Mouse (Mus musculus): ENCODE measurements around the gene Cdc5l. TPM values are rescaled to one million over a fixed set of nuclear protein-coding genes. Genes with fewer than 3 reads are reported as not detected.

Gene Cdc5l
- polyA plus RNA-seq, 1 experiment: 137 TPM

- no peak overlapping the region for H3K27ac ChIP-seq (ENCODE audit: insufficient read depth, low read length)
- no peak overlapping the region for H3K4me3 ChIP-seq (ENCODE audit: low read depth, low read length)
- no peaks in the 10 kb centered on the region for H3K4me1 ChIP-seq (ENCODE audit: control insufficient read depth, insufficient read depth, low read length)
- no peaks in the 10 kb centered on the region for H3K9me3 ChIP-seq (replicated peaks; ENCODE audit: control insufficient read depth, insufficient read depth, low read length, poor library complexity, severe bottlenecking)
- H3K36me3 ChIP-seq (ENCODE audit: control insufficient read depth, insufficient read depth, low read length, poor library complexity, severe bottlenecking): peaks cover 47% of the 10 kb centered on the region
- no peak overlapping the region for H3K9ac ChIP-seq (ENCODE audit: low read depth, poor library complexity, severe bottlenecking)
- H3K27me3 ChIP-seq (ENCODE audit: control insufficient read depth, insufficient read depth, low read length, poor library complexity, severe bottlenecking): no peaks in the 10 kb centered on the region
- TF ChIP-seq CTCF (IDR thresholded peaks at IDR 0.05; ENCODE audit: low read depth, low read length) (no peak), POLR2A (IDR thresholded peaks at IDR 0.05; ENCODE audit: insufficient read depth, low read length) (no peak), EP300 (IDR thresholded peaks at IDR 0.05; ENCODE audit: insufficient read depth, low read depth, low read length) (no peak)
These were observed 38.9 kb downstream of the Cdc5l start for GRCm38 (mm10) chr17:45394612-45395011.

GRCm38 (mm10) chr17:45393765-45394164, 39.8 kb downstream of the Cdc5l start:
- peaks cover 42% of the 10 kb centered on the region for H3K36me3 ChIP-seq (ENCODE audit: control insufficient read depth, insufficient read depth, low read length, poor library complexity, severe bottlenecking)
- H3K4me1 ChIP-seq (ENCODE audit: control insufficient read depth, insufficient read depth, low read length): no peaks in the 10 kb centered on the region
- no peaks in the 10 kb centered on the region for H3K27me3 ChIP-seq (ENCODE audit: control insufficient read depth, insufficient read depth, low read length, poor library complexity, severe bottlenecking)
- TF ChIP-seq CTCF (IDR thresholded peaks at IDR 0.05; ENCODE audit: low read depth, low read length): no peak
- no peak for TF ChIP-seq EP300 (IDR thresholded peaks at IDR 0.05; ENCODE audit: insufficient read depth, low read depth, low read length)
- TF ChIP-seq POLR2A (IDR thresholded peaks at IDR 0.05; ENCODE audit: insufficient read depth, low read length): no peak
- no peak overlapping the region for H3K27ac ChIP-seq (ENCODE audit: insufficient read depth, low read length)
- no peak overlapping the region for H3K9ac ChIP-seq (ENCODE audit: low read depth, poor library complexity, severe bottlenecking)
- H3K9me3 ChIP-seq (replicated peaks; ENCODE audit: control insufficient read depth, insufficient read depth, low read length, poor library complexity, severe bottlenecking): no peaks in the 10 kb centered on the region
- H3K4me3 ChIP-seq (ENCODE audit: low read depth, low read length): no peak overlapping the region

GRCm38 (mm10) chr17:45389896-45390295, 43.6 kb downstream of the Cdc5l start:
- no peaks in the 10 kb centered on the region for H3K27me3 ChIP-seq (ENCODE audit: control insufficient read depth, insufficient read depth, low read length, poor library complexity, severe bottlenecking)
- H3K4me1 ChIP-seq (ENCODE audit: control insufficient read depth, insufficient read depth, low read length): no peaks in the 10 kb centered on the region
- H3K27ac ChIP-seq (ENCODE audit: insufficient read depth, low read length): no peak overlapping the region
- no peaks in the 10 kb centered on the region for H3K9me3 ChIP-seq (replicated peaks; ENCODE audit: control insufficient read depth, insufficient read depth, low read length, poor library complexity, severe bottlenecking)
- no peak overlapping the region for H3K4me3 ChIP-seq (ENCODE audit: low read depth, low read length)
- TF ChIP-seq EP300 (IDR thresholded peaks at IDR 0.05; ENCODE audit: insufficient read depth, low read depth, low read length): no peak
- no peak for TF ChIP-seq CTCF (IDR thresholded peaks at IDR 0.05; ENCODE audit: low read depth, low read length)
- TF ChIP-seq POLR2A (IDR thresholded peaks at IDR 0.05; ENCODE audit: insufficient read depth, low read length): no peak
- peaks cover 33% of the 10 kb centered on the region for H3K36me3 ChIP-seq (ENCODE audit: control insufficient read depth, insufficient read depth, low read length, poor library complexity, severe bottlenecking)
- H3K9ac ChIP-seq (ENCODE audit: low read depth, poor library complexity, severe bottlenecking): no peak overlapping the region

- TF ChIP-seq POLR2A (IDR thresholded peaks at IDR 0.05; ENCODE audit: insufficient read depth, low read length) (no peak), CTCF (IDR thresholded peaks at IDR 0.05; ENCODE audit: low read depth, low read length) (no peak), EP300 (IDR thresholded peaks at IDR 0.05; ENCODE audit: insufficient read depth, low read depth, low read length) (no peak)
- Histone ChIP-seq H3K27me3 (ENCODE audit: control insufficient read depth, insufficient read depth, low read length, poor library complexity, severe bottlenecking) (no peaks in the 10 kb centered on the region), H3K36me3 (ENCODE audit: control insufficient read depth, insufficient read depth, low read length, poor library complexity, severe bottlenecking) (peaks cover 11% of the 10 kb centered on the region), H3K4me1 (ENCODE audit: control insufficient read depth, insufficient read depth, low read length) (no peaks in the 10 kb centered on the region), H3K27ac (ENCODE audit: insufficient read depth, low read length) (no peak overlapping the region), H3K9me3 (replicated peaks; ENCODE audit: control insufficient read depth, insufficient read depth, low read length, poor library complexity, severe bottlenecking) (no peaks in the 10 kb centered on the region), H3K9ac (ENCODE audit: low read depth, poor library complexity, severe bottlenecking) (no peak overlapping the region), H3K4me3 (ENCODE audit: low read depth, low read length) (no peak overlapping the region)
These were observed 46.6 kb downstream of the Cdc5l start for GRCm38 (mm10) chr17:45386986-45387385.

GRCm38 (mm10) chr17:45383305-45383704, 50.2 kb downstream of the Cdc5l start:
- H3K4me3 ChIP-seq (ENCODE audit: low read depth, low read length): no peak overlapping the region
- no peak overlapping the region for H3K27ac ChIP-seq (ENCODE audit: insufficient read depth, low read length)
- no peaks in the 10 kb centered on the region for H3K27me3 ChIP-seq (ENCODE audit: control insufficient read depth, insufficient read depth, low read length, poor library complexity, severe bottlenecking)
- 0 out of 2 replicates have a peak, but pooled peaks cover 1% of the 10 kb centered on the region for H3K36me3 ChIP-seq (ENCODE audit: control insufficient read depth, insufficient read depth, low read length, poor library complexity, severe bottlenecking)
- H3K9ac ChIP-seq (ENCODE audit: low read depth, poor library complexity, severe bottlenecking): no peak overlapping the region
- no peaks in the 10 kb centered on the region for H3K4me1 ChIP-seq (ENCODE audit: control insufficient read depth, insufficient read depth, low read length)
- H3K9me3 ChIP-seq (replicated peaks; ENCODE audit: control insufficient read depth, insufficient read depth, low read length, poor library complexity, severe bottlenecking): no peaks in the 10 kb centered on the region
- TF ChIP-seq EP300 (IDR thresholded peaks at IDR 0.05; ENCODE audit: insufficient read depth, low read depth, low read length): no peak
- TF ChIP-seq CTCF (IDR thresholded peaks at IDR 0.05; ENCODE audit: low read depth, low read length): no peak
- TF ChIP-seq POLR2A (IDR thresholded peaks at IDR 0.05; ENCODE audit: insufficient read depth, low read length): no peak

- Histone ChIP-seq H3K9ac (ENCODE audit: low read depth, poor library complexity, severe bottlenecking) (no peak overlapping the region), H3K4me3 (ENCODE audit: low read depth, low read length) (no peak overlapping the region), H3K9me3 (replicated peaks; ENCODE audit: control insufficient read depth, insufficient read depth, low read length, poor library complexity, severe bottlenecking) (no peaks in the 10 kb centered on the region), H3K27ac (ENCODE audit: insufficient read depth, low read length) (no peak overlapping the region), H3K27me3 (ENCODE audit: control insufficient read depth, insufficient read depth, low read length, poor library complexity, severe bottlenecking) (no peaks in the 10 kb centered on the region), H3K4me1 (ENCODE audit: control insufficient read depth, insufficient read depth, low read length) (no peaks in the 10 kb centered on the region), H3K36me3 (ENCODE audit: control insufficient read depth, insufficient read depth, low read length, poor library complexity, severe bottlenecking) (no peaks in the 10 kb centered on the region)
- TF ChIP-seq CTCF (IDR thresholded peaks at IDR 0.05; ENCODE audit: low read depth, low read length): no peak
- TF ChIP-seq EP300 (IDR thresholded peaks at IDR 0.05; ENCODE audit: insufficient read depth, low read depth, low read length): no peak
- no peak for TF ChIP-seq POLR2A (IDR thresholded peaks at IDR 0.05; ENCODE audit: insufficient read depth, low read length)
These were observed 54.2 kb downstream of the Cdc5l start for GRCm38 (mm10) chr17:45379271-45379784.
